In genomic region chr12:102439632-102440023, GRCm38 (mm10) we compare ENCODE assay signal across 8 mouse cellular contexts. TPM values are rescaled to one million over a fixed set of nuclear protein-coding genes. Genes with fewer than 3 reads are reported as not detected.
DNase-seq lines count a peak whose midpoint lies in the region; ATAC-seq and TF ChIP-seq lines count a peak whose summit lies in the region.

Gene Lgmn (minus strand): TSS chr12:102439813.

- peak within 1 kb of the TSS; percentile 59 for H3K4me2 ChIP-seq in forebrain, embryonic 16.5 days (ENCODE audit: low read length)
- H3K4me2 ChIP-seq in lung, embryonic 14.5 days, result peak within 1 kb of the TSS; percentile 83

- intact Hi-C loops in heart, postnatal 36 days (cut with DNase I), result loop anchor here (1.0 kb wide), 1 partner anchor 20 kb away; no protein-coding TSS in a partner anchor

- no peaks in the 10 kb centered on the region for H3K9me3 ChIP-seq in ES-E14 (ENCODE audit: control insufficient read depth, insufficient read depth, low read depth, low read length)
- no peaks in the 10 kb centered on the region for H3K9me3 ChIP-seq in forebrain, embryonic 16.5 days (ENCODE audit: control insufficient read depth, low read length)
- H3K9me3 ChIP-seq in lung, embryonic 14.5 days (ENCODE audit: low read depth, low read length), result no peaks in the 10 kb centered on the region

- peak; percentile 100 for ATAC-seq in forebrain, embryonic 16.5 days
- ATAC-seq in lung, embryonic 14.5 days (ENCODE audit: insufficient read depth), result peak; percentile 99

- H3K27me3 ChIP-seq in forebrain, embryonic 16.5 days (replicated peaks; ENCODE audit: control insufficient read depth, insufficient read depth, low read length), result no peaks in the 10 kb centered on the region
- no peaks in the 10 kb centered on the region for H3K27me3 ChIP-seq in lung, embryonic 14.5 days (ENCODE audit: insufficient read depth, low read length)
- H3K27me3 ChIP-seq in thymus, adult 2 months (ENCODE audit: control insufficient read depth, insufficient read depth, low read length), result no peaks in the 10 kb centered on the region

- H3K9ac ChIP-seq in ES-E14 (ENCODE audit: insufficient read depth, low read depth, low read length, poor library complexity, severe bottlenecking), result peak within 1 kb of the TSS; percentile 78; the same call in 1 of the 2 replicates
- H3K9ac ChIP-seq in forebrain, embryonic 16.5 days (replicated peaks; ENCODE audit: low read depth, low read length), result peak within 1 kb of the TSS; percentile 58
- H3K9ac ChIP-seq in lung, embryonic 14.5 days, result peak within 1 kb of the TSS; percentile 67

- peak within 1 kb of the TSS; percentile 74 to 98 for H3K4me3 ChIP-seq in ES-E14 (ENCODE audit: insufficient read depth in 1 of 2, low read depth in 1 of 2, low read length in 2 of 2, poor library complexity in 1 of 2, severe bottlenecking in 1 of 2)
- peak within 1 kb of the TSS; percentile 53 for H3K4me3 ChIP-seq in forebrain, embryonic 16.5 days (replicated peaks; ENCODE audit: low read length)
- H3K4me3 ChIP-seq in layer of hippocampus, adult 2 months, result peak within 1 kb of the TSS; percentile 77
- H3K4me3 ChIP-seq in lung, embryonic 14.5 days (ENCODE audit: low read depth, low read length), result peak within 1 kb of the TSS; percentile 61
- peak within 1 kb of the TSS; percentile 80 for H3K4me3 ChIP-seq in olfactory bulb, adult 2 months (ENCODE audit: insufficient read depth, low read depth, low read length)
- peak within 1 kb of the TSS; percentile 58 for H3K4me3 ChIP-seq in thymus, adult 2 months (ENCODE audit: control insufficient read depth, insufficient read depth, low read length)

- no peaks in the 10 kb centered on the region for H3K36me3 ChIP-seq in ES-E14 (ENCODE audit: control insufficient read depth, insufficient read depth, low read length, poor library complexity, severe bottlenecking)
- H3K36me3 ChIP-seq in forebrain, embryonic 16.5 days (ENCODE audit: control insufficient read depth, insufficient read depth), result no peaks in the 10 kb centered on the region
- H3K36me3 ChIP-seq in lung, embryonic 14.5 days (ENCODE audit: insufficient read depth), result no peaks in the 10 kb centered on the region
- H3K36me3 ChIP-seq in thymus, adult 2 months (ENCODE audit: control insufficient read depth, insufficient read depth, low read length), result no peaks in the 10 kb centered on the region

- peaks cover 0 to 6% of the 10 kb centered on the region in 2 experiments; a peak in 2 of 4 replicates for H3K4me1 ChIP-seq in ES-E14 (ENCODE audit: control insufficient read depth in 2 of 2, insufficient read depth in 2 of 2, low read length in 2 of 2, poor library complexity in 1 of 2)
- peaks cover 15% of the 10 kb centered on the region for H3K4me1 ChIP-seq in forebrain, embryonic 16.5 days (replicated peaks; ENCODE audit: control insufficient read depth, insufficient read depth, low read length)
- H3K4me1 ChIP-seq in lung, embryonic 14.5 days (ENCODE audit: insufficient read depth), result peaks cover 4% of the 10 kb centered on the region; the same call in 1 of the 2 replicates
- peaks cover 6% of the 10 kb centered on the region for H3K4me1 ChIP-seq in olfactory bulb, adult 2 months (ENCODE audit: control insufficient read depth, insufficient read depth, low read length)
- H3K4me1 ChIP-seq in thymus, adult 2 months (replicated peaks; ENCODE audit: control insufficient read depth, insufficient read depth, low read length), result peaks cover 7% of the 10 kb centered on the region

- DNase-seq in ES-E14 (ENCODE audit: low read depth, low spot score), result peak; percentile 94
- DNase-seq in cerebellum, adult 11-12 months, result peak; percentile 99
- DNase-seq in heart, postnatal 36 days, result peak; percentile 96 to 98
- peak; percentile 99 for DNase-seq in layer of hippocampus, adult 2 months (ENCODE audit: low spot score in 2 of 2)
- DNase-seq in lung, embryonic 14.5 days, result peak; percentile 99
- peak; percentile 94 for DNase-seq in thymus, adult 2 months

- no peak within 1 kb of the TSS; the same call in 1 of the 2 replicates for H3K27ac ChIP-seq in ES-E14 (ENCODE audit: insufficient read depth, low read depth, low read length, poor library complexity, severe bottlenecking)
- 0 out of 2 replicates have a peak within 1 kb of the TSS, but pooled peaks have one; percentile 26 for H3K27ac ChIP-seq in forebrain, embryonic 16.5 days (ENCODE audit: low read length)
- peak within 1 kb of the TSS; percentile 93 for H3K27ac ChIP-seq in layer of hippocampus, adult 2 months
- peak within 1 kb of the TSS; percentile 9 for H3K27ac ChIP-seq in lung, embryonic 14.5 days (ENCODE audit: low read depth)
- H3K27ac ChIP-seq in olfactory bulb, adult 2 months (ENCODE audit: insufficient read depth, low read depth, low read length), result peak within 1 kb of the TSS; percentile 53
- no peak within 1 kb of the TSS for H3K27ac ChIP-seq in thymus, adult 2 months (ENCODE audit: control insufficient read depth, insufficient read depth, low read length)

- peak; percentile 23; the same call in 1 of the 2 replicates for TF ChIP-seq CTCF in layer of hippocampus, adult 2 months (conservative IDR thresholded peaks at IDR 0.05)
- TF ChIP-seq CTCF in lung, embryonic 14.5 days (IDR thresholded peaks at IDR 0.05; ENCODE audit: low read depth), result no peak; the same call in 1 of the 2 replicates
- no peak for TF ChIP-seq CTCF in olfactory bulb, adult 2 months (IDR thresholded peaks at IDR 0.05; ENCODE audit: insufficient read depth, low read depth, low read length)
- TF ChIP-seq CTCF in thymus, adult 2 months (IDR thresholded peaks at IDR 0.05; ENCODE audit: borderline replicate concordance, control insufficient read depth, extremely low read depth, insufficient read depth, low read length, poor library complexity), result no peak

- in situ Hi-C loops in ES-E14 (cut with MboI; ENCODE audit: low sequenced_read_pairs in 2 of 2, unreplicated experiment in 2 of 2), result no loop called here

- under 1% methylated on average over 28 of the region's 28 CpGs for WGBS in forebrain, embryonic 16.5 days
- under 1% methylated on average over 28 of the region's 28 CpGs for WGBS in lung, embryonic 14.5 days
- under 1% methylated on average over 28 of the region's 28 CpGs for WGBS in olfactory bulb, adult 2 months
- 2% methylated on average over 28 of the region's 28 CpGs for WGBS in thymus, adult 2 months

- peak; percentile 66 for TF ChIP-seq POLR2A in olfactory bulb, adult 2 months (IDR thresholded peaks at IDR 0.05; ENCODE audit: insufficient read depth, low read depth, low read length)
- 0 out of 2 replicates have a peak, but pooled peaks have one; percentile 34 for TF ChIP-seq POLR2A in thymus, adult 2 months (IDR thresholded peaks at IDR 0.05; ENCODE audit: control insufficient read depth, extremely low read depth, insufficient read depth, low read length, poor library complexity)

TF ChIP-seq in ES-E14, 5 proteins besides CTCF, POLR2A, EP300 and RAD21:
- TF ChIP-seq CHD2 (IDR thresholded peaks at IDR 0.05; ENCODE audit: low read depth, low read length) (peak; percentile 72; the same call in 1 of the 2 replicates), MAFK (IDR thresholded peaks at IDR 0.05; ENCODE audit: insufficient read depth, low read depth, low read length) (no peak)

RNA-seq across cellular contexts. Expression of gene Lgmn, which starts in this region (rescaled TPM):
- total RNA-seq in ES-E14 (2012; rRNA removed), result 99.1 and 117 TPM in 2 replicates
- polyA plus RNA-seq in forebrain, embryonic 16.5 days (2015; fragmentation: Nextera tagmentation; extraction: Ambion mirVana), result 70.3 and 78.8 TPM in 2 replicates
- 10 to 100 TPM; 74.6 to 79.7 TPM for total RNA-seq in heart, postnatal 36 days (2021)
- total RNA-seq in layer of hippocampus, adult 2 months (2021), result 10 to 100 TPM; 78.6 to 84.8 TPM
- polyA plus RNA-seq in lung, embryonic 14.5 days (2014; fragmentation: Nextera tagmentation; extraction: Ambion mirVana), result 104 and 108 TPM in 2 replicates
- not detected in 2 replicates for polyA plus RNA-seq in olfactory bulb, adult 2 months (2012; ENCODE audit: insufficient read depth, insufficient read length, low replicate concordance, missing spikeins)
- polyA plus RNA-seq in thymus, adult 2 months (2012; rRNA removed), result 66.8 and 88.9 TPM in 2 replicates

Comparison
In these comparisons a context has a peak if more than half of its experiments do, and no peak if none do; other contexts are left out.
1. H3K27ac ChIP-seq: peak in forebrain, embryonic 16.5 days (single experiment), layer of hippocampus, adult 2 months (single experiment), lung, embryonic 14.5 days (single experiment) and olfactory bulb, adult 2 months (single experiment); none in ES-E14 (single experiment) and thymus, adult 2 months (single experiment).
2. Peak in every context shown above with its lines, with median percentiles within 50 percentile points of each other: DNase-seq, H3K4me3 ChIP-seq and H3K9ac ChIP-seq.